Mouse (Mus musculus) limb, embryonic 11.5 days (tissue): ENCODE data around the gene Plxdc2. TPM values are rescaled to one million over a fixed set of nuclear protein-coding genes. Genes with fewer than 3 reads are reported as not detected.

Experiments
- ATAC-seq: fragments of 200-750 bp; cut with Nextera tagmentation; 2 replicates; pipeline ENCODE4 v1.8.0; 2017; ENCODE audit warnings: low read depth; ENCODE audit not compliant: insufficient number of reproducible peaks, low FRiP score, low TSS enrichment
- DNase-seq: peaks from one replicate; pipeline ENCODE4 v3.0.0-alpha.2; 2015; ENCODE audit warnings: low spot score
- H3K27ac ChIP-seq: fragments of 300-500 bp; sonication (generic); replicated peaks from 2 replicates; pipeline ENCODE4 v1.5.1; 2014; ENCODE audit warnings: low read depth, mild to moderate bottlenecking, low read length
- H3K27me3 ChIP-seq: fragments of 300-500 bp; sonication (generic); 2 replicates; pipeline ENCODE4 v1.6.1; 2014; ENCODE audit warnings: mild to moderate bottlenecking, low read length, mixed read lengths; ENCODE audit not compliant: control insufficient read depth, insufficient read depth
- H3K36me3 ChIP-seq: fragments of 300-500 bp; sonication (generic); 2 replicates; pipeline ENCODE4 v1.6.1; 2014; ENCODE audit warnings: mild to moderate bottlenecking, low read length, moderate library complexity, mixed read lengths; ENCODE audit not compliant: control insufficient read depth, insufficient read depth
- H3K4me1 ChIP-seq: fragments of 300-500 bp; sonication (generic); 2 replicates; pipeline ENCODE4 v1.6.1; 2014; ENCODE audit warnings: low read length, mixed read lengths; ENCODE audit not compliant: control insufficient read depth, insufficient read depth
- H3K4me2 ChIP-seq: fragments of 300-500 bp; sonication (generic); 2 replicates; pipeline ENCODE4 v1.6.1; 2014; ENCODE audit warnings: low read depth, mild to moderate bottlenecking, moderate library complexity; ENCODE audit not compliant: severe bottlenecking
- H3K4me3 ChIP-seq: fragments of 300-500 bp; sonication (generic); 2 replicates; pipeline ENCODE4 v1.5.1; 2014; ENCODE audit warnings: low read depth, low read length
- H3K9ac ChIP-seq: fragments of 300-500 bp; sonication (generic); 2 replicates; pipeline ENCODE4 v1.6.1; 2014; ENCODE audit warnings: mild to moderate bottlenecking, low read length
- H3K9me3 ChIP-seq: fragments of 300-500 bp; sonication (generic); 2 replicates; pipeline ENCODE4 v1.6.1; 2016; ENCODE audit warnings: low read length; ENCODE audit not compliant: control insufficient read depth
- WGBS: fragments of 180-500 bp; shearing (Covaris S2); extraction: QIAGEN DNeasy Blood & Tissue Kit; methylation state at CpG from one replicate; pipeline ENCODE4 v1.1.7; 2014; 5-methylcytosine and 5-hydroxymethylcytosine counted together
- polyA plus RNA-seq: library from polyadenylated mRNA; unstranded; fragments of >200 nt; fragmentation: Nextera tagmentation; extraction: Ambion mirVana; gene quantifications from 2 replicates; pipeline ENCODE4 v1.2.1, GENCODE M21; 2014

Plxdc2 gene
- polyA plus RNA-seq, 1 experiment from 2014 or later = 25.2 TPM

- Histone ChIP-seq H3K4me2 (no peak overlapping the region), H3K36me3 (no peaks in the 10 kb centered on the region), H3K9me3 (no peaks in the 10 kb centered on the region; the same call in 1 of the 2 replicates), H3K27me3 (no peaks in the 10 kb centered on the region), H3K9ac (no peak overlapping the region), H3K4me1 (0 out of 2 replicates have a peak, but pooled peaks cover 5% of the 10 kb centered on the region), H3K4me3 (no peak overlapping the region), H3K27ac (no peak overlapping the region)
- ATAC-seq (no peak), DNase-seq (no peak)
- 82% methylated on average over 4 of the region's 4 CpGs for WGBS
Observed at GRCm38 (mm10) chr2:16447936-16448335, 91.8 kb downstream of the Plxdc2 start.

GRCm38 (mm10) chr2:16450838-16451665 lies 94.9 kb downstream of the Plxdc2 start:
- Histone ChIP-seq H3K4me1 (peaks cover 10% of the 10 kb centered on the region; the same call in 1 of the 2 replicates), H3K27ac (peak overlapping the region; percentile 52; the same call in 1 of the 2 replicates), H3K4me2 (no peak overlapping the region), H3K9me3 (no peaks in the 10 kb centered on the region; the same call in 1 of the 2 replicates), H3K36me3 (no peaks in the 10 kb centered on the region), H3K9ac (no peak overlapping the region), H3K4me3 (no peak overlapping the region), H3K27me3 (no peaks in the 10 kb centered on the region)
- ATAC-seq (peak; percentile 86), DNase-seq (peak; percentile 66)
- 35% methylated on average over 7 of the region's 7 CpGs for WGBS

DNA sequence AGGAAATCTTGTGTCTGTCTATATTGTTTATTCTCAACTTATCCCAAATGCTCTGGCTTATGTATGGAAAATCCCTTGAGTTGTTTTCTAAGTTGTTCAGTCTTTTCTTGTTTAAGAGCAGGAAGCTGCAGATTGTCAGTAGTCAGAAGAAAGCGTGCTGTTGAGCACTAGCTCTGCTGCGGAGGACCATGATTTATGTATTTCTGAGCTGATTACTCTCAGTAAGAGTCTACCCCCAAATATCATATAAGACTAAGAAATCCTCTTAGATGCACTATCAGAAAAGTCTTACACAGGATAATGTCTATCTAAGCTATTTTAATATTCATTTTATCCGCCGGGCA lies 95.5 kb downstream of the Plxdc2 start:
- H3K9ac ChIP-seq = no peak overlapping the region
- WGBS = 79% methylated on average over 4 of the region's 4 CpGs
- peaks cover 10% of the 10 kb centered on the region; the same call in 1 of the 2 replicates for H3K4me1 ChIP-seq
- no peaks in the 10 kb centered on the region for H3K36me3 ChIP-seq
- ATAC-seq (no peak), DNase-seq (no peak)
- H3K4me3 ChIP-seq = no peak overlapping the region
- peak overlapping the region; percentile 52; the same call in 1 of the 2 replicates for H3K27ac ChIP-seq
- no peaks in the 10 kb centered on the region for H3K27me3 ChIP-seq
- H3K4me2 ChIP-seq = no peak overlapping the region
- H3K9me3 ChIP-seq = no peaks in the 10 kb centered on the region; the same call in 1 of the 2 replicates

DNA sequence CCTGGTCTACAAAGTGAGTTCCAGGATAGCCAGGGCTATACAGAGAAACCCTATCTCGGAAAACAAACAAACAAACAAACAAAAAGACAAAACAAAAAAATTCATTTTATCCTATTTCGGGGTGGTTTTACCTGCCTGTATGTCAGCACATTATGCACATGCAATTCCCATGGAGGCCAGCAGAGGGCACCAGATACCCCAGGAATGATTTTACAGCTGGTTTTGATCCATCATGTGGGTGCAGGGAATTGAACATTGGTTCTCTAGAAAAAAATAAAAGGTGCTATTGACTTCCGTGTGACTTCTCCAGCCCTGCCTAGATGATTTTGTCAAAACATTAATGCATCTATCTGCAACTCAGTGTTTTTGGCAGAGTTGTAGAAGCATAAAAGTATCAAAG lies 96.0 kb downstream of the Plxdc2 start:
- H3K9me3 ChIP-seq = no peaks in the 10 kb centered on the region; the same call in 1 of the 2 replicates
- no peak for DNase-seq
- no peak overlapping the region for H3K4me3 ChIP-seq
- H3K27ac ChIP-seq = no peak overlapping the region
- no peak overlapping the region for H3K4me2 ChIP-seq
- 92% methylated on average over 3 of the region's 3 CpGs for WGBS
- H3K4me1 ChIP-seq = peaks cover 10% of the 10 kb centered on the region; the same call in 1 of the 2 replicates
- no peak overlapping the region for H3K9ac ChIP-seq
- H3K27me3 ChIP-seq = no peaks in the 10 kb centered on the region
- ATAC-seq = no peak
- no peaks in the 10 kb centered on the region for H3K36me3 ChIP-seq

- H3K4me2 ChIP-seq = no peak overlapping the region
- H3K27ac ChIP-seq = no peak overlapping the region
- H3K27me3 ChIP-seq = no peaks in the 10 kb centered on the region
- H3K4me1 ChIP-seq = peaks cover 7% of the 10 kb centered on the region; the same call in 1 of the 2 replicates
- ATAC-seq = no peak
- H3K9ac ChIP-seq = no peak overlapping the region
- WGBS = 94% methylated on average over 1 of the region's 1 CpGs
- no peaks in the 10 kb centered on the region for H3K36me3 ChIP-seq
- no peak for DNase-seq
- H3K9me3 ChIP-seq = no peaks in the 10 kb centered on the region; the same call in 1 of the 2 replicates
- H3K4me3 ChIP-seq = no peak overlapping the region
Observed at GRCm38 (mm10) chr2:16456264-16456780, 100.2 kb downstream of the Plxdc2 start.

GRCm38 (mm10) chr2:16459490-16459889 lies 103.4 kb downstream of the Plxdc2 start:
- ATAC-seq (no peak), DNase-seq (no peak)
- Histone ChIP-seq H3K27ac (no peak overlapping the region), H3K36me3 (no peaks in the 10 kb centered on the region), H3K9me3 (no peaks in the 10 kb centered on the region), H3K9ac (no peak overlapping the region), H3K4me1 (0 out of 2 replicates have a peak, but pooled peaks cover 1% of the 10 kb centered on the region), H3K27me3 (no peaks in the 10 kb centered on the region), H3K4me2 (no peak overlapping the region; the same call in 1 of the 2 replicates), H3K4me3 (no peak overlapping the region)
- 78% methylated on average over 1 of the region's 1 CpGs for WGBS

GRCm38 (mm10) chr2:16470099-16470498 lies 114.0 kb downstream of the Plxdc2 start:
- H3K4me3 ChIP-seq = no peak overlapping the region
- H3K9me3 ChIP-seq = no peaks in the 10 kb centered on the region
- H3K4me1 ChIP-seq = 0 out of 2 replicates have a peak, but pooled peaks cover 5% of the 10 kb centered on the region
- WGBS = 7% methylated on average over 3 of the region's 3 CpGs
- ATAC-seq (no peak), DNase-seq (peak; percentile 52)
- no peaks in the 10 kb centered on the region for H3K36me3 ChIP-seq
- H3K27ac ChIP-seq = no peak overlapping the region
- H3K9ac ChIP-seq = no peak overlapping the region
- no peak overlapping the region for H3K4me2 ChIP-seq
- H3K27me3 ChIP-seq = no peaks in the 10 kb centered on the region

DNA sequence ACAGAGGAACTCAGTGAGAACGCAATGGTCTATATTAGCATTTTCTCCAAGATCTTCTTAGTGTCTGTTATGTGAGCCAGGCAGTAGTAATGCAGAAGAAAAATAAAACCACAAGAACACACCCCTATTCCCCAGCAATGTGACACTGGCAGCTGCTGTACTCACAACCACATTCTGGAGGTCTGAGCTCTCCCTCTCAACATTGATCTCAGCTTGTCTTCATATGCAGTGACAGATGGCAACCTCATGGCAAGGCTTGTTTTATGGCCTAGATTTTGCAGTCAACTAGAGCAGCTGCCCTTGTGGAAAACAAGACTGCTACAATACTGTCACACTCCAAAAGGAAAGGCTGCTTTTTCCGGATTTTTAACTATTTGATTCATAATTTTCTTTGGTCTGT lies 127.8 kb downstream of the Plxdc2 start:
- H3K9ac ChIP-seq = no peak overlapping the region
- no peak overlapping the region for H3K4me2 ChIP-seq
- H3K27me3 ChIP-seq = no peaks in the 10 kb centered on the region
- no peaks in the 10 kb centered on the region for H3K36me3 ChIP-seq
- no peak overlapping the region for H3K27ac ChIP-seq
- ATAC-seq (peak; percentile 51; the same call in 1 of the 2 replicates), DNase-seq (peak; percentile 47)
- 68% methylated on average over 2 of the region's 2 CpGs for WGBS
- H3K9me3 ChIP-seq = no peaks in the 10 kb centered on the region
- no peaks in the 10 kb centered on the region for H3K4me1 ChIP-seq
- no peak overlapping the region for H3K4me3 ChIP-seq
